Mouse (Mus musculus) thymus, postnatal 36 days (tissue): ENCODE results near the gene Trim17.

Experiments
- DNase-seq, 2 experiments: peaks; one replicate each; pipeline ENCODE4 v3.0.0; 2022; ENCODE audit warnings: mixed read lengths in 2 of 2

Gene Trim17

DNA sequence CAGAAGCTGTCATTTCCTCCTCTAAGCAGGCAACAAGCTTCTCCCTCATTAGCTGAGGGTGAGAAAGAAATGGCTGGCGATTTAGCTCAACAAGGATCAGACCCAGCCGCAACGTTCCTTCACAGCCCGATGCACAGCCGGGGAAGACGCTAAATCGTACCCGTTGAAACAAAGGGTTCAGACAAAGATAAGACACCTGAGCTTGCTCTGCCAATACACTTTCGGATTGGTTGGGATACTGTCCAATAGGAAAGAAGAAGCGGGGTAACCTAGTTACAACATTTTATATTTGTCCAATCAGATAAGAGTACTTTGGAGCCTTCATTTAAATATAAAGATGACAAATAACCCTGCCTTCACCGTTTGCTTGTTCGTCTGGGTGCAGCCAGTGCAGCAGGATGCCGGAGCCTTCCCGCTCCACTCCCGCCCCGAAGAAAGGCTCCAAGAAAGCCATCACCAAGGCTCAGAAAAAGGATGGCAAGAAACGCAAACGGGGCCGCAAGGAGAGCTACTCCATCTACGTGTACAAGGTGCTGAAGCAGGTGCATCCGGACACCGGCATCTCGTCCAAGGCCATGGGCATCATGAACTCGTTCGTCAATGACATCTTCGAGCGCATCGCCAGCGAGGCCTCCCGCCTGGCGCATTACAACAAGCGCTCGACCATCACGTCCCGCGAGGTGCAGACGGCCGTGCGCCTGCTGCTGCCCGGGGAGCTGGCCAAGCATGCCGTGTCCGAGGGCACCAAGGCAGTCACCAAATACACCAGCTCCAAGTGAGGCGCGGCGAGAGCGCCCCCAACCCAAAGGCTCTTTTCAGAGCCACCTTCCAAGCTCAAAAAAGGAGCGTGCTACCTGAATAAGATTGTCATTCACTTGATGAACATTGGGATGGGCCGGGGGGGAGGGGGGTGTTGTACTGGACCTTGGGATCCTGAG is 5.7 kb upstream of the Trim17 start, which contains the start of gene Hist3h2ba:
Gene Hist3h2ba, plus strand, starts transcription at position 379 of the 938 bp plus-strand sequence.
- DNase-seq, result peak; percentile 72 to 78

DNA sequence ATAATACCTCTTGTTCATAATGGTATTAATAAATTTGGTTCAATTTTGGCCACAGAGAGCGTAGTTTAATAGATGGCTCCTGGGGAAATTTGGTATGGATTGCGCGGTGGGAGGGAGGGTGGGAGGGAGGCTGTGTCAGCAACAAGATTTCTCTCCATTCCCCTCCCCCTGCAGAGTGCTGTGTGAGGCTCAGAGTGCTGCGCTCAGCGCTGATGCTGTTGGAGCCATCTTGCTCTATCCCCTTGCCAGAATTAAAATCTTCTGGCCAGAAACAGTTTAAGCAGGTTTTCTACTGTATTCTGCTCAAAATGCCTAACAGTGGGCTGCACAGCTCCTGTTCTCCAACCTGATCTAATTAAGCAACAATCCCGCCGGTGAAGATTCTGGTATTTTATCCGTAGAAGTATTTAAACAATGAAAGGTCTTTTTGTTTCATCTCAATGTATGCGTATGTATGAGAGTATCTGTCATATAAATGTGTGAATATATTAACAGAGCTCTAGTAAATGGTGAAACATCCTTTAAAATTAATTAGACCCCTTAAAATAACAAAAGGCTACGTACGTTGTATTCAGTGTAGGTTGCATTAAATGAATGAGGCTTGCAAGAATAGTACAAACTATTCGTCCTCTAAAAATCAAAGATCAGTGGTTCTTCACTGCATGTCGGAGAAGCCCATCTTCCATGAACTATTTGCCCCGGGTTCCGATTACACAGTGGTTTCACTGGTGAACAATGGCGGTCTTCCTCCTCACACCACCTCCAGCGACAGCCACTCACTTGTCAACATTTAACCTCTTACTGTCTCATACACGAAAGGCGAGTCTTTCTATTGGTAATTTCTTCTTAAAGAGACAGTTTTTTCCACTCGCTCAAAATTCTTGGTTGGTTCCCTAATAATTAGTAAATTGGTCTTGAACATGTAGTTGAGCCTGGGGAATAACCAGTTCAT is 4.7 kb upstream of the Trim17 start:
- no peak for DNase-seq

DNA sequence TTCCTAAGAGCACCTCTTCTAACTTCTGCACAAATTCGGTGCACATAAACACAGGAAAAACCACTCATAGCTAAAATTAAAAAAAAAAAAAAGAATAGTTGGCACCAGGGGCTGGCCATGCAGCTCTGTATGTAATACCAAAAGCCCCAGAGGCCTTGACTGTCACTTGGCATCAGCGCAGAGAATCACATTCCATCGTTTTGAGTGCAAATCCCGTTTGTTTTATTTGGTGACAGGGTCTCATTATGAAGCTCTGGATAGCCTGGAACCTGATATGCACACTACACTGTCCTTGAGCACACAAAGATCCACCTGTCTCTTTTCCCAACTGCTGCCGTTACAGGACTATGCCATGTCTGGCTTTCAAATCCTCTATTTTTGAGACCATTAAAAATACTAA is 3.3 kb upstream of the Trim17 start:
- DNase-seq, result no peak

DNA sequence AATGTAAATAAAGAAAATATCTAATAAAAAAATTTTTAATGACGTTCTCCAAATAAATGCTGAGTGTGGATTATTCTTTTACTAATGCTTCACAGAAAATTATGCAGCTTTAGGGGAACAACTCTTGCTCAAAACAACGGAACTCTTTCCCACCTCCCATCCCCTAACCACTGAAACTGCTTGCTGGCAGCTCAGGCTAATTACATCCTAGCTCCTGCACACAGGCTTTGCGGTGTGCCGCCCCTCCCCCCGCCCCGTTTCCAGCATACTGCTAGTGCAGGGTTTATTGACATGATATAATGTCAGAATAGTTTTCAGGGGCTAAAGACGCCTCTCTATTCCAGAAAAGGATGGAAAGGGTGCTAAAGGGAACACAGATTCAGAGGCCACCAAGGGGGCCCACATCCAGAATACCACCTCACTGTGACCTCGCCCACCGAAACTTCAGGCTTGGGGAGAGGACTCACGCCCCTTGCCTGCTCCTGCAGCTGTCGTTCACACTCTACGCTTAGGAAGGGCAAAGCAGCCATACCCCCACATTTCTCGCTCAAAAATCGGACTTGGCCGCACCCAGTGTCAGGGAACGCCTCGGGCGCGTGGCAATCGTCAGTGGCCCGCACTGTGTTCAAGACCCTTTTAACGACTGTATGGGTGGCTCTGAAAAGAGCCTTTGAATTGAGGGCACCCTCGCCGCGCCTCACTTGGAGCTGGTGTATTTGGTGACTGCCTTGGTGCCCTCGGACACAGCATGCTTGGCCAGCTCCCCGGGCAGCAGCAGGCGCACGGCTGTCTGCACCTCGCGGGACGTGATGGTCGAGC is 925 bp upstream of the Trim17 start:
- DNase-seq, result peak; percentile 56 to 60

DNA sequence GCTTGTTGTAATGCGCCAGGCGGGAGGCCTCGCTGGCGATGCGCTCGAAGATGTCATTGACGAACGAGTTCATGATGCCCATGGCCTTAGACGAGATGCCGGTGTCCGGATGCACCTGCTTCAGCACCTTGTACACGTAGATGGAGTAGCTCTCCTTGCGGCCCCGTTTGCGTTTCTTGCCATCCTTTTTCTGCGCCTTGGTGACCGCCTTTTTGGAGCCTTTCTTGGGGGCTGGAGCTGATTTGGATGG is 390 bp upstream of the Trim17 start:
- peak in 1 of 2 experiments; percentile 77 for DNase-seq

DNA sequence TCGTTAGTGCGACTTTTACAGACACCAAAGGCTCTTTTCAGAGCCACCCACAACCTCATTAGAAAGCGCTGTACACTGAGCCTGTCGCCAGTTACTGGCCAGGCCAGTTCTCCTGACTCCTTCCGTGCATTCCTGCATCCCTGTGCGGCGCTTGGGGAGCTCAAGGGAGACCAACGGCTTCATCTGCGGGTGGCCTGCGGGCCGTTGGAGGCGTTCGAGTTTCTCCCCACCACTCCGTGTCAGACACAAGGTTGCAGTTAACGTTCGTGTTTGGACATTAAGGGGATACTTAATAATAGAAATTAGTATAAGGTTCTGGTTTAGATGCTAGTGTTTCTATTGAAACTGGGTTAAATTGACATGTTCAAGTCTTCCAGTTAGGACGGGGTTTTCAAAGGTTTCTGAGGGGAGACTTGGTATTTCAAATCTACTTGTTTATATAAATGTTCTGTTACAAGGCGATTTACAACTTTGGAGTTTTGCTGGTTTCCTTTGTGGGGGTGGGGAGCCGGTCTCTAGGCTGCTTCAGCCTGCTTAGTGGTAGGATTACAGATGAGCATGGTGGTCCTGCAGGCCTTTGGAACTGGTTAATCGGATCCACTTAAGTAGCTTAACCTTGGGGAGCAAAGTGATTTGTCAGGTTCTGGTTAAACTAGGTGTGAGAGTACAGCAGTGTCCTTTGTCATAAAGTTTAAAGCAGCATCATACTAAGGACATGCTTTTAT is 820 bp downstream of the Trim17 start:
- DNase-seq, result peak in 1 of 2 experiments; percentile 43

DNA sequence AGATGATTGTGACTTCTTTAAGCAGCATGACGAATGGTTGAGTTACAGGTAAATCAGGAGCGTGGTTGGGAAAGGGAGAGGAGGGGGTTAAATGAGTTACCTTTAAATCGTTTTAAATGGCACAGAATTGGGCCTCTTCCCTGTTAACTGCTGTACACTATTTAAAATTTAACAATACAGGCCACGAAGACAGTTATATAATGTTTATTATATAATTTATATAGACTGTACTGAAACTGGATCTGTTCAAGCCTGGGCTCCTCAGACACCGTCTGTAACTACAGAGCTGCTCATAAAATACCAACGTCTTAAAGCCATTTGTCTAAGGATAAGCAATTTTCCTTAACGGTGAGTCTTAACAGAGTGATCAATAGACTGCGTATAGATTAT is 1.4 kb downstream of the Trim17 start:
- DNase-seq, result no peak

DNA sequence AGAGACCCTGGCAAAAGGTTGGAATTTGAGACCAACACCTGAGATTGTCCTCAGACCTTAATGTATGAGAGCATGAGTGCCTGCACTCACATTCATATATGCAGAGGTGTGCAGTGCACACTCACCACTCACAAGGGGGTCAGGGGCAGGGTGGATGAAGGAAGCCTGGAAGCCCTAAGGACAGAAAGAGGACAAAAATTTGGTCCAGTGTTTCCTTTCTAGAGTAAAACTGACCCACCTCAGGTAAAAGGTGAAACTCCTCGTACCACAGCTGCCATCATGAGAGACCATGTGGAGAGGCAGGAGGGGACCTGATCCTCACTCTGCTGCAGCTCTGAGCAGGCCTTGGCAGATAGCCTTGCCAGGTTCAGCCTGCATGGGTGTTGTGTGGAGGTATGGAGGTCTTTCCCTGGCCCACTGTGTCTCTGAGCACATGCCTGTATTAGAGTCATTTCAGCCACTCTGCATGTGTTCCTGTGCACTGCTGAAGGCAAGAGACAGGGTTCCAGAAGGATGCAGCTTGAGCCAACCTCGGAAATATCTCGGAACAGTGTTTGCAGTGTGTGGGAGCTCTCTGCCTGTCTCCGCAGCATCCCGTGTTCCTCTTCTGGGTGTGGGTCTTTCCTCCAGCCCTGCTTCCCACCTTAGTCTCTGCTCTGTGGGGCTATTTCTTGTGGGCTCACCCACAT is 2.9 kb downstream of the Trim17 start:
- no peak for DNase-seq

DNA sequence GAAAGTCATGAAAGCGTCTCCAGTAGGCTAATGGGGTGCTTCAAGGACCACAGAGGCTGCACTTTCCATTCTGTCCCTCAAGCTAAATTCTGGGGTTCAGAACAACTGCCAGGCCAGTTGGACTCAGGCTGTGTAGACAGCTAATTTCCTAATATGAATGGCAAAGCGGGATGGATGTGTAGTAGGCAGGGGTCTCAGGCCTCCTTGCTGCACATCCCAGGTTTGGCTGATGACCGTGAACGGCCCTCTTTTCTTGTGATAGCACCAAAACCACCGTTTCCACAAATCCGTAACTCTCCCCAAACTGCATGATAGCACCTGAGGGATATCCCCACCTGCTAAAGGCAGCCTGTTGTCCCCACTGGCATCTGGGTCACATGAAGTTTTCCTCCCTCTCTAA is 4.1 kb downstream of the Trim17 start:
- no peak for DNase-seq

DNA sequence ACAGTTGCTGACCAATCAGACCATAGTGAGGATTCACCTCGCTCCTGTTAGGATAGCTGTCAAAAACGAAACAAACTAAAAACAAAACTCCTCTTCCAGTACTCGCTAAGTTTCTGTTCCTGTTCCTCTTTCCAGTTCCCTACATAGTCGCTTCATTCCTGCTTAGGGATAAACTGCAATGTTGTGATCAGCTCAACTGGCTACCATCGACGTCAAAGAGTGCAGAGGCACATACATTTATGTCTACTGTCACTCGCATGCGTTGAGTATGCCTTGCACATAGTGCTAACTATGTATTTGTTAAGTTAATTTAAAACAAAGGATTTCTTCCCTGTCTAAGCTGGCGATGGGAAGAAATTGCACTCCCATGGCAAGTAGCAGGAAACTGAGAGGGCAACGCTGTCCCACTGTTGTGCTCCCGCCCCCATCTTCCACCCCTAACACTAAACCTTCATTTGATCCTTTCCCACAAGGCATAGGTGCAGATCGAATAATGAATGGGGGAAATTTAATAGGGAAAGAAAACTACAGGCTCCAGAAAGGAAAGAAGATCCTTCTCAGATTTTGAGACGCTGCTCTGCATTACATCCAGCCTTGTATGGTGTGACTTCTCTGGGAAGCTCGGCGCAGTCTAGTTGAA is 4.8 kb downstream of the Trim17 start:
- no peak for DNase-seq

DNA sequence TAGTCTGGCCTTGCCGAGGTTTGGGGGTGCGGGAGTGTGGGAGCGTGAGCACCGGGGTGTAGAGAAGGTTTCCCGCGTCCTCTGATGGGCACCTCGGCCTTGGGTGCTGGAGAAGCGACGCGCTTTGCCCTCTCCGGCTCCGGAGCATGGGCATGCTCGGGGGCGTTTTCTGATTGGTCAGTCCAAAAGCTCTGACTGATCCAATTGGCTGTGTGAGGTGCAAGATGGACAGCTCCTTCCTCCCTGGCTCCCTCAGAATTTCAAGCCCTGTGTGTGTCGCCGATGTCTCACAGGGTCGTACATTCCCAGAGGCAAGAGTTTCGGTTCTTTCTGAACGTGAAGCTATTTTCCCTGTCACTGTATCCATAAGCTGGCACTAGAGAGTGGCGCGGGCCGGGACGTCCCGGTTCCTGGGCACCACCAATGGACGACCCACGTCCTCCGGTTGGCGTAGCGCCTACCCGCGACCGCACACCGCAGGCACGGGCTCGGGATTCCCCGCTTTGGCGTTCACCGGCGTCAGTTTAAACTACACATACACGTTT is 5.5 kb downstream of the Trim17 start:
- peak; percentile 61 to 72 for DNase-seq

DNA sequence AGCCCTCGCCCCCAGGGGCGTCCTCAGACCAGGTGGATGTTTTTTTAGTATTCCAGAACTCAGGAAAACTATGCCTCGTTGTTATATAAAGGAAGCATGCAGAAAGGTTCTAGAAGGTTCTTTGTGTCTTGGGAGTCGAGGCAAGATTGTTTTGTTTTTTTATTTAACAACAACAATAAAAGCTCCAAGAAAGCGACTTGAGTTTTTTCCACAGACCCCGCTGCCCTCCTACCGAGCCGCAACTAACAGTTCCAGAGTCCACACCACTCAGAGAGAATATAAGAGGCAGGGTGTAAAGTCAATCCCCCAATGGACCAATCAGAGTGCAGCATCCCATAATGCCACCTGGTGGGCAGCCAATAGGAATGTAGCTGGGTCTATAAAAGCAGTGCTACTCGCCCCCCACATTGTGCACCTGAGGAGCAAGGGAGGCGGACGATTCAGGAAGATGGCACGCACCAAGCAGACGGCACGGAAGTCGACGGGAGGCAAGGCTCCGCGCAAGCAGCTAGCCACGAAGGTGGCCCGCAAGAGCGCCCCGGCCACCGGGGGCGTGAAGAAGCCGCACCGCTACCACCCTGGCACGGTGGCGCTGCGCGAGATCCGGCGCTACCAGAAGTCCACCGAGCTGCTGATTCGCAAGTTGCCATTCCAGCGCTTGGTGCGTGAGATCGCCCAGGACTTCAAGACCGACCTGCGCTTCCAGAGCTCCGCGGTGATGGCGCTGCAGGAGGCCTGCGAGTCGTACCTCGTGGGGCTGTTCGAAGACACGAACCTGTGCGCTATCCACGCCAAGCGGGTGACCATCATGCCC is 7.1 kb downstream of the Trim17 start:
- no peak for DNase-seq

DNA sequence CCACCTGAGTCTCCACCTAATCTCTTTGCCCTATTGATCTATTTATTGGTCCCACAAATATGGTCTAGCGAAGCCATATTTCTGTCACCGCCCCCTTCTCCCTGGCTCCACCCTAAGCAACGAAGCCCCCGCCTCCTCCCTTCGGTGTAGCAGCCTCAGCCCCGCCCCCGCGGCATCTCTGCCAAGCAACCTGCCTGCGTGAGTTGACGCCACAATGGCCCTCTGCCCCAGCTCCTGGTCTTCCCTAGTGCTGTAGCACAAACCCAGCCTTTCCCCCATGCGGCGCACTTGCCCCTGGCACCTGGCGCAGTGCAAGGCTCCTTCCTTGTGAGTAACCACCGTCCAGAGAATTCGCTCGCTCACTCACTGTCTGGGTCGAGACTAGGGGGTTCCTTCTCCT is 9.1 kb downstream of the Trim17 start:
- peak in 1 of 2 experiments; percentile 44 for DNase-seq

DNA sequence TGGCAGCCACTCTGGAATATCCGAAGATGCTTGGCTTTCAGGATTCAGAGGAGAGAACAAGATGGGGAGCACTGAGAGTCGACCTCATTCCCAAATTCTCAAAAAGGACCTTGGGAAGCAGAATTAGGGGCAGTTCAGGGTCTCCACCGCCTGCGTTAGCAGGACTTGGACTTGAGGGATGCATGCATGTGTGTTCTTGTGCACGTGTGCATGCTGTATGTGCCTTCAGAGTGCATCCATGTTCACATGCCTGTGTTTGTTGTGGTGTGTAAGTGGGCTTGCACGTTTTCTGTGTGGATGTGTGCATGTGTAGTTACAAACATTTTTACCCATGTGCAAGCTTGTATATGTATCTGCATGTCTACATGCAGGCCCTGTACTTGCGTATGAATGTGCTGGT is 9.7 kb downstream of the Trim17 start:
- DNase-seq, result no peak

DNA sequence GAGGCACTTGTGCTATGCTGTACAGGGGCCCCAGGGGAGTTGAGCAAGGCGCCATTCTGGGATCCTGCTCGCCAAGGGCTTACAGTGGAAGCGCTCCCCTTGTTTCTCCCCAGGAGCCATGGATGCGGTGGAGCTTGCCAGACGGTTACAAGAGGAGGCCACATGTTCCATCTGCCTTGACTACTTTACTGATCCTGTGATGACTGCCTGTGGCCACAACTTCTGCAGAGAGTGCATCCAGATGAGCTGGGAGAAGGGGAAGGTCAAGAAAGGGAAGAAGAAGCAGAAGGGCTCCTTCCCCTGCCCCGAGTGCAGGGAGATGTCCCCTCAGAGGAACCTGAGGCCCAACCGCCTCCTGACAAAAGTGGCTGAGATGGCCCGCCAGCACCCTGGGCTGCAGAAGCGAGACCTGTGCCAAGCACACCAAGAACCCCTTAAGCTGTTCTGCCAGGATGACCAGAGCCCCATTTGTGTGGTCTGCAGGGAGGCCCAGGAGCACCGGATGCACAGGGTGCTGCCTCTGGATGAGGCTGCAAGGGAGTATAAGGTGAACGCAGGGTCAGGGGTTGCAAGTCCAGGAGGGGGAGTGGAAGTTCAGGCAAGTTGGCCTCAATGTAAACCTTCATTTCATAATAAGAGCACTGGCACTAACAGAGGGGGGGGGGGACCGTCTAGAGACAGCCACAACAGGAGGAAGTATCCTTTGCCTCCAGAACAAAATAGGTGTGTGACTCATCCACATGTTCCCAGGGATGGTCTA is 10.7 kb downstream of the Trim17 start:
- no peak for DNase-seq

DNA sequence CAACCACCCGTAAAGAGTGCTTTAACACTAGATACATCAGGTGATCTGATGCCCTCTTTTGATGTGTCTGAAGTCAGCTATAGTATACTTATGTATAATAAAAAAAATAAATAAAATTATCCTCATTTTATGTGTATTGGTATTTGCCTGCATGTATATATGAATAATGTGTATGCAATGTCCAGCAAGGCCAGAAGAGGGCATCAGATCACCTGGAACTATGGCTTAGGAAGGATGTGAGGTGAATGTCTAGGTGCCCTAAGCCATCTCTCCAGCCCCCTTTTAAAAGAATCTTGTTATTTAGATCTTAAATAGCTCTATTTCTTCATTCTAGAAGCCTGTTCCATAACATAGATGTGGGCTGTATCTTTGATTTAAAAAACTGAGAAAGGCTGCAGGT is 12.9 kb downstream of the Trim17 start:
- peak in 1 of 2 experiments; percentile 46 for DNase-seq

DNA sequence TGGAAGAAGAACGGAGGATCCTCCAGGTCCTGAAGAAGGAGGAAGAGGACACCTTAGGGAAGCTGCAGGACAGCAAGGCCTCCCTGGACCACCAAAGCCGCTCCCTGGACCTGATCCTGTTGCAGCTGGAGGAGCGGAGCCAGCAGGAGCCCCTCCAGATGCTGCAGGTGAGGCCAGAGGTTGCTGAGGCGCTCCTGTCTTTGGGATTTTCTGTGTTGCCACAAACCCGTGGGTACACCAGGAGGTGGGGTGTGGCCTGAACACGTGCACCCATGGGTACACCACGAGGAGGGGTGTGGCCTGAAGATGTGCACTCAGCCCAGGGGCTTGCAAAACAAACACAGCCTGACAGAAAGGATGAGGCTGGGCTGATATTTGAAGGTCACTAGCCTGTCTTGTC is 14.1 kb downstream of the Trim17 start:
- no peak for DNase-seq

DNA sequence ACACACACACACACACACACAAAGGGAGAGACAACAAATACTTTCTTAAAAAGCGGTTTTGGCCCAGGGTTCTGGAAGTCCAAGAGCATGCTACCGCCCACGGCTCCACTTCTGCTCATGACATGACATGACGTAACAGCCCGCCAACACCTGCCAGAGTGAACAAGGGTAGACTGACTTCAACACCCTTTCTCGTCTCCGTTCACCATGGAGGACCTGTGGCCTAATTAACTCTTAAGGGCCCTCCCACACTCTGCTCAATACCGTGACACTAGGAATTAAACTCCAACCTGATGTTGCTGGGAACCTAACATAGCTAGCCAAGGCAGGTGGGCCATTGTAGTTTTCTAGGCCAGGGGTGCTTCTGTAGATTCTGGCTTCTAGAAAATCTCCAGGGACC is 14.5 kb downstream of the Trim17 start:
- no peak for DNase-seq

DNA sequence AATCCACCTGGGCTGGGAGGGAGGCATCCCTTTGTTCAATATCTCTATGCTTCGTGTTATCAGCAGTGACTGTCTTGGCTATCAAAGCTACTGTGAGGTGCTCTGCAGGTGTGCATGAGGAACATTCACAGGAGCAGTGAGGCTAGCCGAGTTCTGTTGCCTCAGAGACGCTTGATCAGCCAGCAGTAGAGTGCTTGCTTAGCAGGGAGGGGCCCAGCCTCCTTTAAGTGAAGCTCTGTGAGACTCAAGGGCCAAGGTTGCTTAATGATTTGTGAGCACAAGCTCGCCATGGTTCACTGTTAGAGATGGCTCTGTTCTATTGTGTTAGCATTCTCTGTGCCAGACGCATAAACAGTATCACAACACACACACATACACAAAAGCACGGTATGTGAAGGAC is 15.2 kb downstream of the Trim17 start:
- DNase-seq, result no peak
